Mouse (Mus musculus) heart, postnatal 14 days (tissue): ENCODE results near the gene Robo3. TPM values are rescaled to one million over a fixed set of nuclear protein-coding genes. Genes with fewer than 3 reads are reported as not detected.

Source experiments
- DNase-seq, 2 experiments: peaks; one replicate each; pipeline ENCODE4 v3.0.0; 2021 to 2022
- intact Hi-C: fragments of 180-260 bp; cut with DNase I; formaldehyde crosslinking; loops from one replicate; pipeline ENCODE4 v1.15.1; 2025
- total RNA-seq, 2 experiments: library from RNA; stranded (reverse); gene quantifications; 2 replicates each; pipeline ENCODE4 v1.2.3; 2021

Robo3 gene
- total RNA-seq, 2 experiments from 2014 or later, result not detected

DNA sequence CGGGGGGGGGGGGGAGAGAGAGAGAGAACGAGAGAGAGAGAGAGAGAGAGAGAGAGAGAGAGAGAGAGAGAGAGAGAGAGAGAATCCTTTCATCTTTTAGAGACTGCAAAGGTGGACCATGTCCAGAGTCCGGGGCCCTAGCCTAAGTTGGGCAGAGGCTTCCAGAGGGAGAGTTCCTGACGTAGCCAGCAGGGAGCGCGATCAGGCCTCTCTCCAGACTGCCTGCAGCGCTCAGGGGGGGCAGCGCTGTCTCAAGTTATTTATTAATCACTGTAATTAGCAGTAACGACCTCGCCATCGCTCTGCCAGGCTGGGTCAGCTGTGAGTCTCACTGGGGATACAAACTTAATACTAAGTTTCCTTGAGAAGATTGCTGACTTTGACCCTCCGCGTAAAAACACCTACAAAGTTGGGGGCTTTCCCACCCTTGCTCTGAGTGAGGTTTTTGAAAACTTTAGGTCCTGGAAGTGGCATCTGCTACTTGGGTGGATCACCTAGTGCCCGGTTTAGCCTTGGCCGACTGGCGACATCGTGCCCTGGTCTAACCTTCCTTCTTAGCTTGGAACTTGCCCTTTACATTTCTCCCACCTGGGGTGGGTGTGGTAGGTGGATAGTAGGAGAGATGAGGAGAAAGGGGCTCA, 900 bp downstream of the Robo3 start:
- peak; percentile 47 to 70 for DNase-seq
- intact Hi-C loops, result loop anchor here (5.0 to 10.0 kb wide), 2 partner anchors 205 to 503 kb away; no protein-coding TSS in a partner anchor

- intact Hi-C loops, result loop anchor here (1.0 to 10.0 kb wide), 5 partner anchors 28 to 504 kb away; no protein-coding TSS in a partner anchor
- peak; percentile 87 to 91 for DNase-seq
Measured at GRCm38 (mm10) chr9:37430582-37430981, 2.5 kb downstream of the Robo3 start.

DNA sequence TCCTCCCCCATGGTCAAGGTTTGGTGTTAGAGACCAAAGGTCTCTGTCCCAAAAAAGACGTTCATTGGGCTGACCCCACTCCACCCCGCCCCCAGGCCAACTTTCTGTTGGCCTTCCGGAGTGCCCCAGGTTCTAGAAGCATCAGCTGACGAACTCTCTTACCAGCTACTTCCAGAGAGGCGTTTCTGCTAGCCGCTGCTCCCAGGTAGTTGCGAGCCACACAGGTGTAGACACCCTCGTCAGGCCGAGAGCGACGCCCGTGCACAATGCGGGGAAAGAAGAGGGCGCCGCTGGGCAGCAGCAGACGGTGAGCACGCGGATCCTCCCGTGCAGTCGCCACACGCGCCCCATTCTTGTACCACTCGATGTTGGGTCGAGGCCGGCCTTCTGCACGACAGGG, 3.7 kb downstream of the Robo3 start:
- intact Hi-C loops, result no loop called here
- DNase-seq, result no peak

DNA sequence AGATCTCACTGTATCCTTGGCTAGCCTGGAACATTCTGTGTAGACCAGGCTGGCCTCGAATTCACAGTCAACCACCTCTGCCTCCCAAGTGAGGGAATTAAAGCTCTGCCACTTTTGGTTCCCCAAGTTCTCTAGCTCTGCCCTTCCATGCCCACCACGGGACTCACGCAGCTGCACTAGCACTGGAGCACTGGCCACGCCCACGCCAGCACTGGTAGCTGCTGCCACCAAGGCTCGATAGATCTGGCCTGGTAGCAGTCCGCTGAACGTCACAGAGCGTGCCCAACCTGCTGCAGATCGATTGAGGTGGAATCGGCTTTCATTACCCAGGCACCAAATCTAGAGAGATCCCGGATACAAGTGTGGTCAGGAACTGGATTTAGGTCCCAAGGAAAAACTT, 11.8 kb downstream of the Robo3 start:
- no peak for DNase-seq
- intact Hi-C loops, result no loop called here

DNA sequence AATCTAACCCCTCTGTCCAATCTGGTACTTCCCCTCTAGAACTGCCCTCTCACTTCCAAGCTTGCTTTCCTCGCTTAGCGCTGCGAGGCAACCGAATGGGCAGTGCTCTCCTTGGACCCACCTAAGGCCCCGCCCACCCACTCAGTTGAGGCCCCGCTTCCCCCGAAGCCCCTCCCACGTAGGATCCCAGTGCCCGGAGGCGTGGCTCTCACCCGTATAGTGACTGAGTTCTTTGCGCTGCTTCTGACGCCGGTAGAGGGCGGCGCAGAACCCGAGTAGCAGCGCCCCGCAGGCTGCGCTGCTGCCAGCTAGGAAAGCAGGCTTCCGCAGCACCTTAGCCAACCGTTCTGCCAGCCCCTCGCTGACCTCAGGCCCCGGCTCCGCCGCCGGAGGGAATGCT, 12.4 kb downstream of the Robo3 start:
- DNase-seq, result peak; percentile 81 to 82
- intact Hi-C loops, result no loop called here

GRCm38 (mm10) chr9:37418791-37419190, 14.3 kb downstream of the Robo3 start:
- intact Hi-C loops, result no loop called here
- no peak for DNase-seq

GRCm38 (mm10) chr9:37414666-37415065, 18.4 kb downstream of the Robo3 start:
- no peak for DNase-seq
- intact Hi-C loops, result no loop called here

DNA sequence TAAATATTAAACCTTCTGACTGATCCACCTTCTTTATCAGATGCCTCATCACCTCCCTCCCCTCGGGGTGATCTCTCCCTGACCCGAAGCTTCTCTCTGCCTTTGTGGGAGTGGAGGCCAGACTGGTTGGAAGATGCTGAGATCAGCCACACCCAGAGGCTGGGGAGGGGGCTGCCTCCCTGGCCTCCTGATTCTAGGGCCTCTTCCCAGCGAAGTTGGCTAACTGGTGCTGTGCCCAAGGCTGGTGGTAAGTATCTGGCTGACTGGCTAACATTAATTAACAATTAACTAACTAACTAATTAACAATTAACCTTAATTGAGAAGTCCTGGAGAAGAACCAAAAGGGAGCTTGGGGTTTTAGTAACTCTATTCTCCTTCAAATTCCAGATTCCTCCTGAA, 20.1 kb downstream of the Robo3 start:
- intact Hi-C loops, result no loop called here
- no peak for DNase-seq

DNA sequence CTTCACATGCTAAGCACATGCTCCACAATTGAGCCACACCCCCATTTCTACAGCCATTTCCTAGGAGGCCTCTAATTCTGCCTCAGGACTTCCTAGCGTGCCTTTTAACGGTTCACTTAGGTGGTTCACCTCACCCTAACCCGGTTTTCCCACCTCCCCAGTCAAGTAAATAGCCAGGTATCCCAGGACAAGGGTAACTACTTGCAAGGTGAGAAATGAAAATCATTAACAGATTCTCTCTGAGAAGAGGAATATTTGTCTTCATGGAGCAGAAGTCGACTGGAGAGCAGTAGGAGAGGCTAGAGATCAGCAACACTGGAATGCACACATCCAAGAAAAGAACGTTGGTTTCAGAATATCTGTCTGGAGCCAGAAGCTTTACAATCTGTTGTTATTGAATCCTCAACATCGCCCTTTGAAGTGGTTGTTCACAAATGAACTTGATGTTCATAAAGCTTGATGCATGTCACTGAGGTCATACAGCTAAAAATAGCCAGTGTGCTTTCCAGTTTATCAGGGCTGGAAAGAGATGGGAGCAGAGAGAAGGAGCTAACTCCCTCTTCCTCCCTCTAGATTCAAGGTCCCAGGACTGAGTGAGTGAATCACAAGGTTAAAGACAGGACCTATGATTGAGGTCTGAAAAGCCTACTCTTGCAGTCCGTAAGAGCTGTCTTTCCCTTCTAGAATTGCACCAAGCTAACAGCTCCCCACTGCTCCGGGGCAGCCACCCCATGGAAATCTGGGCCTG, 23.2 kb downstream of the Robo3 start:
- DNase-seq, result no peak
- intact Hi-C loops, result loop anchor here (5.0 kb wide), 1 partner anchor 137 kb away; no protein-coding TSS in a partner anchor

DNA sequence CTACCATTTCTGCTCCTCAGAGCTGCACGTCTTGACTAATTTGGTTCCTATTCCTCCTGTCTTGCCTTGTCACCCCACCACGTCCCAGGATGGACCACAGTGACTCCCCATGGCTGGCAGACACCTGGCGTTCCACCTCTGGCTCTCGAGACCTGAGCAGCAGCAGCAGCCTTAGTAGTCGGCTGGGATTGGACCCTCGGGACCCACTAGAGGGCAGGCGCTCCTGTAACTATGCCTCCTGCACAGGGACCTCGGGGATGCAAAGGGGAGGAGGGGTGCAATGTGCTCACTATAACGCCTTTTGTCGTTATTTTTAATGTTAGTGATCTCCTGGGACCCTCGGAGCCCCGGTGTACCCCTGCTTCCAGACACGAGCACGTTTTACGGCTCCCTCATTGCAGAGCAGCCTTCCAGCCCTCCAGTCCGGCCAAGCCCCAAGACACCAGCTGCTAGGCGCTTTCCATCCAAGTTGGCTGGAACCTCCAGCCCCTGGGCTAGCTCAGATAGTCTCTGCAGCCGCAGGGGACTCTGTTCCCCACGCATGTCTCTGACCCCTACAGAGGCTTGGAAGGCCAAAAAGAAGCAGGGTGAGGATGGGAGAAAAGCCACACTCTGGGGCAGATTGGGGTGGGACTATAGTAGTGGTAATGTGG, 25.1 kb downstream of the Robo3 start:
- intact Hi-C loops, result loop anchor here (5.0 kb wide), 1 partner anchor 139 kb away; no protein-coding TSS in a partner anchor

GRCm38 (mm10) chr9:37406372-37406771, 26.7 kb downstream of the Robo3 start:
- intact Hi-C loops, result loop anchor here (5.0 kb wide), 1 partner anchor 141 kb away; no protein-coding TSS in a partner anchor
- DNase-seq, result no peak

More for the DNA sequence above, 25.1 kb downstream of the Robo3 start:
- peak; percentile 48 to 58 for DNase-seq

GRCm38 (mm10) chr9:37403011-37403410, 30.0 kb downstream of the Robo3 start:
- intact Hi-C loops, result loop anchor here (5.0 kb wide), 1 partner anchor 36 kb away; the partner anchor contains the start of gene Hepacam
- DNase-seq, result no peak

DNA sequence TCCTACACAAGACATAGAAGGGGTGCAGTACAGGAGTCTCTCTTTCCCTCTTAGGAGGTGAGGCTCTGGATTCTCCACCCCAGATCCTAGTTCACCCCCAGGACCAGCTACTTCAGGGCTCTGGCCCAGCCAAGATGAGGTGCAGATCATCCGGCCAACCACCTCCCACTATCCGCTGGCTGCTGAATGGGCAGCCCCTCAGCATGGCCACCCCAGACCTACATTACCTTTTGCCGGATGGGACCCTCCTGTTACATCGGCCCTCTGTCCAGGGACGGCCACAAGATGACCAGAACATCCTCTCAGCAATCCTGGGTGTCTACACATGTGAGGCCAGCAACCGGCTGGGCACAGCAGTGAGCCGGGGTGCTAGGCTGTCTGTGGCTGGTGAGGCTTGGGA, 30.5 kb downstream of the Robo3 start:
- intact Hi-C loops, result loop anchor here (5.0 kb wide), 1 partner anchor 35 kb away; the partner anchor contains the start of gene Hepacam
- no peak for DNase-seq

- intact Hi-C loops, result loop anchor here (5.0 kb wide), 1 partner anchor 35 kb away; the partner anchor contains the start of gene Hepacam
- peak in 1 of 2 experiments; percentile 38 for DNase-seq
Measured at GRCm38 (mm10) chr9:37401802-37402201, 31.2 kb downstream of the Robo3 start, which contains the start of gene Robo4. Robo4 (plus strand) TSS chr9:37401897.

- intact Hi-C loops, result loop anchor here (5.0 kb wide), 1 partner anchor 33 kb away; the partner anchor contains the start of gene Hepacam
- peak in 1 of 2 experiments; percentile 38 for DNase-seq
Measured at GRCm38 (mm10) chr9:37400585-37400984, 32.5 kb downstream of the Robo3 start.

DNA sequence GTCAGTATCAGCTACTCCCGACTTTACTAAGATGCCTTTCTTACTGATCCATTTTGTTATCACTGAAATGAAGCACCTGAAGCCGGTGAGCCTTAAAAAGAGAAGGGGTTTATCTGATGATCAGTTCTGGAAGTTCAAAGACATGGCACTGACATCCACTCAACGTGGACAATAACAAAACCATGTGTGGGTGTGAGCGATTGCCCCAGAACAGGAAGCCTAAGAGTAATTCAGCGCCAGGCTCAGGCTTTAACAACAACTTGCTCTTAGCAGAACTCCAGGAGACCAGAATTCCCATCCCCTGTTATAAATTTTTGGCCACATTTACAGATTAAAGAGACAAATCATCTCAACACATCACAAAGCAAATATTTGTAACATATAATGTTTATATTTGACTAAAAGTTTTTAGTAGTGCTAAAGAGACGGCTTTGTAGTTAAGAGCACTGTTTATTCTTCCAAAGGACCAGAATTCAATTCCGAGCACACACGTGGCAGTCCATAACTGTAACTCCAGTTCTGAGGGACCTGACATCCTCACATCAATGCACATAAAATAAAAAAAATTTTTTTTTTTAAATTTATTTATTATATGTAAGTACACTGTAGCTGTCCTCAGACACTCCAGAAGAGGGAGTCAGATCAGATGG, 39.4 kb downstream of the Robo3 start:
- intact Hi-C loops, result no loop called here
- DNase-seq, result no peak

DNA sequence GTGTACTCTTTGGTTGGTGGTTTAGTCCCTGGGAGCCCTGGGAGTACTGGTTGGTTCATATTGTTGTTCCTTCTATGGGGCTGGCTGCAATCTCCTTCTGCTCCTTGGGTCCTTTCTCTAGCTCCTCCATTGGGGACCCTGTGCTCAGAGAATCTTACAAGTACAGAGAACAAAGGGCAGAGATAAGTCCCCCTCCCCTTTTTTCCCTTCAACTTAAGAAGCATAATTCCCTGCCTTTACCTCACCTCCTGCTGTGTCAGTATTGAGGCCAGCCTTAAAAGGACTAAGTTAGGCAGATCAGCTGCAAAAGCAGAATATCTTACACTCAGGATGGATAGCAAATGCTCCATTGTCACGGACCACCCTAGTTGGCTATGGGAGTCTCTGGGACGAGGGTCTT, 41.0 kb downstream of the Robo3 start:
- intact Hi-C loops, result no loop called here
- no peak for DNase-seq

GRCm38 (mm10) chr9:37390891-37391290, 42.2 kb downstream of the Robo3 start:
- no peak for DNase-seq
- intact Hi-C loops, result no loop called here

DNA sequence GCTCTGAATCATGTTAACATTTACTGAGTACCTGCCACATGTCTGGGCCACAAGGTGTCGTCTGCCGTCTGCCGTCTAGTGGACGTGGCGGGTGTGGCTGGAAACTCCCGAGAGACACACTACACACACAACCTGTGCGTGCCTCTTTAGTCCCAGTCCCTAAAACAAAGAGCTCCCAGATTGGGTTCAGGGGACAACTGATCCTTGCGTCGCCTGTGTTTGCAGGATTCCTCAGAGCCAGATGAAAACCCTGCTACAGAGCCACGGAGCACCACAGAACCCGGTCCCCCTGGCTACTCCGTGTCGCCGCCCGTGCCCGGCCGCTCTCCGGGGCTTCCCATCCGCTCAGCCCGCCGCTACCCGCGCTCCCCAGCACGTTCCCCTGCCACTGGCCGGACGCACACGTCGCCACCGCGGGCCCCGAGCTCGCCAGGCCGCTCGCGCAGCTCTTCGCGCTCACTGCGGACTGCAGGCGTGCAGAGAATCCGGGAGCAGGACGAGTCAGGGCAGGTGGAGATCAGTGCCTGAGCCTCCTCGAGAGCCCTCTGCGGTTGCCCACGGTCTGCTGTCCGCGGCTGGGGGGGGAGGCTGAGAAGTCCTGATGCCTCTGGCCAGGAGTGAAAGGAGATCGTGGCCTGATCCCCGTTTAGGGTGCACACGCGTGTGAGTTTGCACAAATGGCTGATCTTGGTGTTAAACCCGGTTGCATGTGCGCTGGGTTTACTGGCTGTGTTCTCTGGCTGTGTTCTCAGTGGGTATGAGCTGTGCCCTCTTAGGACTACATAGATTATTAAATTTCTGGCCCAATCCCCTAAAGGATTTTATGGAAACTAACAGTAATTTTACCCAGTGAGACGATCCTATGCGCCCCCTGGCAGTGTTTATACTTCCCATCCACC, 48.5 kb downstream of the Robo3 start:
- intact Hi-C loops, result loop anchor here (5.0 kb wide), 1 partner anchor 37 kb away; the partner anchor contains the start of gene Ccdc15
- peak; percentile 58 to 62 for DNase-seq
